Mouse (Mus musculus) heart, adult 2 months (tissue): ENCODE results near the gene Trim42.

Source experiments
- CTCF ChIP-seq: fragments of 200-600 bp; IDR thresholded peaks from 2 replicates; pipeline ENCODE4 v1.8.1; 2022; ENCODE audit warnings: antibody characterized with exemption, mild to moderate bottlenecking, moderate library complexity
- EP300 ChIP-seq: fragments of 200-500 bp; IDR thresholded peaks from 2 replicates; pipeline ENCODE4 v1.6.1; 2011; ENCODE audit warnings: low read depth, low read length, control low read depth; ENCODE audit not compliant: insufficient read depth
- POLR2A ChIP-seq: fragments of 200-500 bp; IDR thresholded peaks from 2 replicates; pipeline ENCODE4 v1.6.1; 2011; ENCODE audit warnings: mild to moderate bottlenecking, low read depth, low read length, control low read depth; ENCODE audit not compliant: insufficient read depth

- TF ChIP-seq POLR2A (no peak), EP300 (no peak), CTCF (no peak)
These were observed at the start of gene Trim42 for GRCm38 (mm10) chr9:97369591-97369990.
